Mouse (Mus musculus): Measurements from ENCODE around the gene Angpt4.

Gene Angpt4

DNA sequence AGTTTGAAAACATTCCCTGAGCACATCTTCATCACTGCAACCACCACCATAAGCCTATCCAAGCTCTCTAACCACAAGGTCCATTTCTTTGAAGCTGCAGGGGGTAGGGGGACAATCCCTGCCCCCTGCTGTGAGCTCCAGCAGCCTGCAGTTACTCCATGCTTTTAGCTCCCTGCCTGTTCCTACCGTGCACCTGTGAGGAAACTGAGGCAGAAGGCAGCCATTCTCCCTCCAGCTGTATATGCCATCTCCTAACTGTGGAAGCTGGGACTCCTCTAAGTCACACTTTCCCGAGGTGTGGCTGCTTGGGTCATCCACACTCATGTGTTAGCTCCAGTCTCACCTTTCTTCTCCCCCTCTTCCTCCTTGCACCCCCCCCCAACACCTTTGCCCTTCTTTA, 4.1 kb downstream of the Angpt4 start:
- DNase-seq (ENCODE audit: low spot score in 2 of 2): no peak

DNA sequence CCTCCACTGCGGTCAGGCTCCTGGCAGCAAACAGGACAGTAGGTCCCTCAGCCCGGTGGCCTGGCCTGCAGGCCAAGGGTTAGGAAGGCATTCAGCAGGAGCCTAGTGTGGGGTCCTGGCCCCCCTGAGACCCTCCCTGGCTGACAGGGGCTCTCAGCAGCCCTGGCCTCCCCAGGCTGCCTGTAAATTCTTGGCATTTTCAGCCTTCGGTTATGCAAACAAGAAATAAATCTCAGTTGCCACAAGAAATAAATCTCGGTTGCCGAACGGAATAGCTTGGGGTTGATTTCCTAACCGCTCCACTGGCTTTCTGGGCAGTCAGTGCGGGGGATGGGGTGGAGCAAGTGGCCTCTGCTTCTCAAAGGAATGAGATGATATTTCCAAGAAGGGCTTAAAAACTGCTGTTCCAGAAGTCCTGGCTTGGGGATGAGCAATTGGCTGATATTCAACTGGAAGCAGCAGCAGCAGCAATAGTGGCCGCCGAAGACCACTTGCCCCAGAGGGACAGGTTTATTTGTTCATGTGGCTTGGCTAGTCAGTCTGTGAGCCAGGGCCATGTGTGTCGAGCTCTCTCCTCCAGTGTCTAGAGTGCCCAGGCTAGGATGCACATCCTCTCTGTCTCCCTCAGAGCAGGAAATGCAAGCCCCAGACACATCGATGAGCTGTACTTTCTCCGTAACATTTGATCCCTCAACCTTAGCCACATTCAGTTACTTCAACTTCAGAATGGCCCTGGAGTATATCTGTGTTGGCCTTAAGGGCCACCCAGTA, 5.2 kb downstream of the Angpt4 start:
- DNase-seq (ENCODE audit: low spot score in 2 of 2): no peak

DNA sequence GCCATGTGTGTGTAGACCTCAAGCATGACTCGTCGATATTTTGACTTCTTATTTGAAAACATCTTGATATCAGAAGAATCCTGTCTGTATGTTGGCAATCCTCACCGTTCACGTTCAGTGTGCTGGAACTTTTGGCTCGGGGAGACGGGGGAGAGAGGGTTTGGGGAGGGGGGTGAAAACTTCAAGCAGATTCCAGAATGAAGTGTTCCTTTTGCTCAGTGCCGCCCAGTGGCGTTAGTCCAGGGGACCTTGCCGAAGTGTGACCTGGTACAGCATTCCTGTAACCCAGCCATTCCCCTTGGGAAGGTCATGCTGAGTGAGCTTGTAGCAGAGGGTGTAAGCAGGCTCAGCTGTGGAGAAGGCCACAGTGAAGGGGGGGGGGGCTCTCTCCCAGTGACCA, 8.1 kb downstream of the Angpt4 start:
- no peak for DNase-seq (ENCODE audit: low spot score in 2 of 2)

DNA sequence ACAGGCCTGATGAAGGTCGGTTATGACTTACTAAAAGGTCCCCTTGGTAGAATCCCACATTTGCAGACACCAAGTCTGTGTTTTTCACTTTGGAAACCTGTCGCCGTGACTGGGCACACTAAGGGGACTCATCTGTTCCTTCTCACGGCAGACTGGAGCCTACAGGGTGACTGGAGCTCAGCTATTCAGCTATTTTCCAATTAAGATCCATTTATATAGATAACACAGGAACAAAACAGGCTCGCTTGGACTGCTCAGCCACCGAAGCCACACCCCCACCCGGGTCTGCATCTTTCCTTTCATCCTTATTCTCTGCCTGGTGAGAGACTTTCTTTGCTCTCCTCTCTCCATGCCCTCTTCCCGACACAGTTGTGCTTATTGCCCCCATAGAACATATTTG, 10.1 kb downstream of the Angpt4 start:
- no peak for DNase-seq (ENCODE audit: low spot score in 2 of 2)

DNA sequence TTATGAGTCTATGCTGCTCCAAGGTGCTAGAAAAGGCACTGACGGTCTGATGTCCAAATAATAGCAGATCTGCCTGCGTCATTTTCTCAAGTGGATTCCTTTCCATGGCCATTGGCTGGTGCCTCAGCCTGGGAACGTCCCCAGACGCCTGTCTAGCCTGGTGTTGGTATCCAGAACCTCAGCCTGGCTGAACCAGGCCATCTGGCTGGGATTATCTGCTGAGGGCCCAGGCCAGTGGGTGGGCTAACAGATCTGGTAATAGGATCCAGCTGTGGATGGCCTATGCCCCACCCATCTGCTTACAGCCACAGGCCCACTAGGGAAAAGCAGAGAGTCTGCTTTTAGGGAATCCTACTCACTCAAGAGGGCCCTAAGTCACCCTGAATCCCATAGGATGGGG, 10.6 kb downstream of the Angpt4 start:
- DNase-seq (ENCODE audit: low spot score in 2 of 2): no peak

DNA sequence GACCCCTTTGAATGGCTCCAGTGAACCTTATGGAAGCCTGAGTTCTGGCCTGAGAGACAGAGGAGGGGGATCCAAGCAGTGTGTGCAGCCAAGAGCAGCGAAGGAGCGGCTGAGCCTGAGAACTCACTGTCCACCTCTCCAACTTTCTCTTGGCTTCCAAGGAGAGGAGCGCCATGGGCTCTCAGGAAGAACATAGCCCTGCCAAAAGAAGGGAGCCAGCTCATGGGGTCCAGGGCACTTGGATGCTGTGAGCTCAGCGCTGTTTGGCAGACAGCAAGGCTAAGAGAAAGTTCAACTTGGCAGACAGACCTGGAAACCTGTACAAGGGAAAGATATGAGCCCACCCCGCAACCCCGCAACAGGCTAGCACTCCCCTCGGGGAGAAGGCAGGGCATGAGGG, 13.3 kb downstream of the Angpt4 start:
- no peak for DNase-seq (ENCODE audit: low spot score in 2 of 2)

DNA sequence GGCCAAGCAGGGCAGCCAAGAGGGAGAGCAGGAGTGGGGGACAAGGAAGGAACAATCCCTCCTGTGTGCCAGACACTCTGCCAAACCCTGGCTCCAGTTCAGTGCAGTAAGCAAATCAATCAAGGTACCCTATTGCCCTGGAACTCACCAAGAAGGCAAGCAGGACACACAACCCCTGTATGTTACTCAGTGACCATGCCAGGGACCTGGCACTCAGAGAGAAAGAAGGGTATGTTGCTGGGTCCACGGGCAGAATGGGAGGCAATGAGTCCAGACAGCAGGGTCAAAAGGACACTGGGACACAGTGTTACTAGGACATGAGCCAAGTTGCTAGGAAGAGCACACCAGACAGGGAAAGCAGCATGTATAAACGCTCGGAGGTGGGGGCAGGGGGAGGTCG, 14.7 kb downstream of the Angpt4 start:
- DNase-seq (ENCODE audit: low spot score in 2 of 2): no peak

DNA sequence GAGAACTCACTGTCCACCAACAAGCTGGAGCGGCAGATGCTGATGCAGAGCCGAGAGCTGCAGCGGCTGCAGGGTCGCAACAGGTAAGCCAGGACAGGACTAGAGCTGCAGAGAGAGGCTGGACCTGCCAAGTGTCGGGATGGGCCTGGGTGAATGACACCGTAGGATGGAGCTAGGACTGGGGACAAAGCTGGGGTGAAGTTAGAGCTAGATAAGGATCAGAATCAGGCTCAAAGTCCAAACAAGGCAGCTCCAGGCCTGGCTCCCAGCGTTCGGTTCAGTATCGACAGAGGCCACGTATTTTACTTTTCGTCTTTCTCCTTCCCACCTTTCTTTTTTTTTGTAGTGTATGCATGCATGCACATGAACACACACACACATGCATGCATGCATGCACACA, 16.1 kb downstream of the Angpt4 start:
- no peak for DNase-seq (ENCODE audit: low spot score in 2 of 2)

DNA sequence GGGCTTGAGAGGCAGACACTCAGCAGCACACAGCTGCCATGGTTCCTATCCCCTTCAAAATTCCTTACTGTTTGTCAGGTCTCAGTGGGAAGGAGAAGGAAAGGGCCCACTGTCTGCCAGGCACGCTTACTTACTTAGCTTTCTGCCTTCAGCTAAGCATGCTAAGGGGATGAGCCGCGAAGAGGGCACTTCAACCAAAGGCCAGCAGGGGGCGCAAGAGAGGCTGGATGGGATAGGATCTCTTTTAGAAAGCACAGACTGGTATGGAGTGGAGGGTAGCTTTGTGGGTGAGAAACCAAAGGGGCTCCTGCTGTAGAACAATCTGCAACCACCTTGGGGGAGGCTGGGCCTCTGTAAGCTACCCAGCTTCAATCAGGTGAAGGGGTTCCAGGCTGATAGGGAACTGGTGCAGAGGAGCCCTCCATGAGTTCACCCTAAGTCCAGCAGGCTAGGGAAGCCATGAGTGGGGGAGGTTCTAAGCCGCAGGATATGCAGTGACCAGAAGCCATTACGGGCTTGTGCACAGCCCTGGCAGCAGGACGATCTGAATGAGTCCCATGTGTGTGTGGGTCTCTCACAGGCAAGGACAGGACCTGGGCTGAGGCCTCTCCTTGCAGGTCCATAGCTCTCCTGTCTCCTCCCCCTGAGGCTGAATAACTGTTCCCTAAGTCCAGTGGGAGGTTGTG, 19.5 kb downstream of the Angpt4 start:
- DNase-seq (ENCODE audit: low spot score in 2 of 2): peak; percentile 58 to 77

DNA sequence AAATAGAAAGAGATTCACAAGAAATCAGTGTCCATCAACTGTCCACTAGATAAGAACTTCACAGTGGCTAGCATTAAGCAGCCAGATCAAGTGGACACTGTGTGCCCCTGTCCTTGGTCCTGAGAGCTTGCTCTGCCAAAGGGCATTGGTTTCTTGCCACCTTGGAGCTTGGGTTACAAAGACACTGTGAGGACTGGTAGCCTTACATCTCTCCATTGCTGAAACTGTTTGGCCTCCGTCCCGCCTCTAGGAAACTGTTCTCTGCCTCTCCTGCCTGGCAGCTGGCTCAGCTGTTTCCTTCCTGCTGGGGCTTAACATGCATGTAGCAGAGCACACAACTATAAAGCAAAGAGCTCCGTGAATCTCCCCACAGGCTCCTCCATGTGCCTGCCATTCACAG, 26.9 kb downstream of the Angpt4 start:
- no peak for DNase-seq (ENCODE audit: low spot score in 2 of 2)

DNA sequence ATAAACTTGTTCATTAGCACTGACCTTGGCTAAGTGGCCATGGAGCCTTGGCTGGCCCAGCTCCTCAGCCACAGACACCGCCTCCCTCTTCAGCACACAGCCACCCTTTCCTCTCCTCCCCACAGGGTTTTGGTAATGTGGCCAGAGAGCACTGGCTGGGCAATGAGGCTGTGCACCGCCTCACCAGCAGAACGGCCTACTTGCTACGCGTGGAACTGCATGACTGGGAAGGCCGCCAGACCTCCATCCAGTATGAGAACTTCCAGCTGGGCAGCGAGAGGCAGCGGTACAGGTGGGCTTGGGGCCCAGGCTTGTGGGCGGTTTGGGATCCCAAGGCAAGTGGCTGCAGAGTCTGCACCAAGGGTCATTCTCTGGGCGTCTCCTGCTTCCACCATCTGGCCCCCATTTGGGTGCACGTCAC, 27.8 kb downstream of the Angpt4 start:
- no peak for DNase-seq (ENCODE audit: low spot score in 2 of 2)

DNA sequence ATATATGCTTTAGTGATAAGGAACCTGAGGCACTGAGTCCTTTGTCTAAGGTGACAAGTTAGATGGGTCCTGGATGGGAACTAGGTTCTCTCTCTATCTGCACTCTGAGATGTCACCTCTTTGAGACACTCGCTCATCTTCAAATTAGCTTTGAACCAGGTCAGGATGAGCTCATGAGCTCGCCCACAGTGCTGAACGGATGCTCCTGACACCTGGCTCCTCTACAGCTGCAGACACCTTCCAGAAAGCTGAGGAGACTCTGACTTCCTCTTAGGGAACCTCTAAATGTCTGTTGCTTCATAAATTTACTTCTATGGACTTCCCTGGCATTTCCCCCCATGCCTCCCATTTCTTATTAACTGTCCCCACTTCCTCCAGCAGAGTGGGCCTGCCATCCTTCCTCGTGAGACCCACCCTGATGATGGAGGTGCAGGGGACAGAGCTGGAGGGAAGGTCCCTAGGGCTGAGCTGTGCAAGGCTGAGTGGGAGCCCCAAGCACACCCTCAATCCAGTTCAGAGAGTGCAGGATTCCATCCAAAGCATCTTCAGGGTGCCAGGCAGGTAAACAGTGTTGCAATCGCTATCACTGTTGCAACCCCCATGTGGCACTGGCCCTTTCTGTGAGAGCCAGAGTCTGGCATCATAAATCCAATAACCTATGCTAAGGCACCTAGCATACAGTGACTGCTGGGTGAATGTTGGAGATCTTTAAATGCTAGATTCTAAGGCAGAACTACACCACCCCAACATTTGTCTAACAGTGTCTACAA, 28.8 kb downstream of the Angpt4 start:
- DNase-seq (ENCODE audit: low spot score in 2 of 2): no peak

DNA sequence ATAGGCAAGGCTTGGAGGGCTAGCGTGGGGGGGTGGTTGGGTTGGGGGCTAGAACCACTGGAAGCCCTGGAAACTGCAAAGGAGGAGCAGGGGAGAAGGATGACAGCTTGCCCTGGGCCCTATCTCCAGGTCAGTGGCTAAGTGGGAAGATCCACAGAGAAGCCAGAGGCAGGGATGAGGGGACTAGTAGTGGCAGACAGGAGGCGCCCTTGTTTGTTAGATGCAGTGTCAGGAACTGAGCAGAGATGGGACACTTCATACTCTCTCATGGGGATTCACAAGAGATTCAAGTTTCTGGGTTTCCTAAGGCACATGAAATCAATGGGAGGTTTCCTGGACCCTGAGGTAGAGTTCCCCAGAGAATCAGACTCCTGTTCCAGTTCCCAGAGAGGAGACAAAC, 30.3 kb downstream of the Angpt4 start:
- no peak for DNase-seq (ENCODE audit: low spot score in 2 of 2)

DNA sequence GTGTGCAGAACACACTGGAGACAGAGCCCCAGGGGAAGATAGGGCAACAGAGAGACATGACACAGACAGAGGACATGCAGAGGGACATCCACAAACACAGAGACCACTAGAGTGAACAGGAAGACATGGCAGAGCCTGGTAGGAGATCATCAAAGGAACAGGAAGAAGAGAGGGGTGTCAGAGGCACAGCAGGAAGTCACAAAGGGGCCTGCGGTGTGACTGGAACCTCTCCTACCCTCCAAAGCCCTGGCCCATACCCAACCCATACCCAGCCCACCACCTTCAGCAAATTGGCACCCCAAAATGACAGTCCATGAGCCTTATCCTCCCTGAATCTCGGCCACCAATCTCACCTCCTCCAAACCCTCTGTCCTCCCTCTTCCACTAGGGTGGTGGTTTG, 33.1 kb downstream of the Angpt4 start:
- DNase-seq (ENCODE audit: low spot score in 2 of 2): no peak

DNA sequence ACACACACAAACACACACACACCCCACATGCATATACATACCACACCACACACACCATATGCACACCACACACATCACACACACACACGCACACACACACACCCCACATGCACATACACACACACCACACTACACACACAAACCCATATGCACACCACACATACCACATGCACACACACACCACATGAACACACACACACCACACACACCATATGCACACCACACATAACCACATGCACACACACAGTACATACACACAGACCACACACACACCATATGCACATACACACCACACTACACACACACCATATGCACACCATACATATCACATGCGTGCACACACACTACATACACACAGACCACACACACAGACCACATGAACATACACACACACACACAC, 36.6 kb downstream of the Angpt4 start:
- DNase-seq (ENCODE audit: low spot score in 2 of 2): no peak

DNA sequence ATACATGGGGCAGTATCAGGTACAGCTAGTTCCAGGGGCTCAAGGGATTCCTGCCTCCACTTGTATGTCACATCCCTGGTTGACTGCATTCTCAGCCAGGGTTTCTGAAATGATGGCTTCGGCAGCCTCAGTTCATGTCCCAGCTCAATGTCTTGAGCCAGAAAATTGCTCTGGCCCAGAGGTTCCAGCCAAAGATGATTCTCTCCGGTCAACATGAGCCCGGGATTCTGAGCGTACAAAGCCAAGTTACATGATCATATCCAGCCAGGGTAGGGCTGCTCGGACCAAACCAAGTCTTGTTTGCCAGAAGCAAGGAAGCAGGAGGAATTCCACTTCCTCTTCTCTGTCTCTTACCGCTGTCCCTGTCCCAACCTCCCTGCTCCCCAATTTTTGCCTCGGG, 37.3 kb downstream of the Angpt4 start:
- no peak for DNase-seq (ENCODE audit: low spot score in 2 of 2)

DNA sequence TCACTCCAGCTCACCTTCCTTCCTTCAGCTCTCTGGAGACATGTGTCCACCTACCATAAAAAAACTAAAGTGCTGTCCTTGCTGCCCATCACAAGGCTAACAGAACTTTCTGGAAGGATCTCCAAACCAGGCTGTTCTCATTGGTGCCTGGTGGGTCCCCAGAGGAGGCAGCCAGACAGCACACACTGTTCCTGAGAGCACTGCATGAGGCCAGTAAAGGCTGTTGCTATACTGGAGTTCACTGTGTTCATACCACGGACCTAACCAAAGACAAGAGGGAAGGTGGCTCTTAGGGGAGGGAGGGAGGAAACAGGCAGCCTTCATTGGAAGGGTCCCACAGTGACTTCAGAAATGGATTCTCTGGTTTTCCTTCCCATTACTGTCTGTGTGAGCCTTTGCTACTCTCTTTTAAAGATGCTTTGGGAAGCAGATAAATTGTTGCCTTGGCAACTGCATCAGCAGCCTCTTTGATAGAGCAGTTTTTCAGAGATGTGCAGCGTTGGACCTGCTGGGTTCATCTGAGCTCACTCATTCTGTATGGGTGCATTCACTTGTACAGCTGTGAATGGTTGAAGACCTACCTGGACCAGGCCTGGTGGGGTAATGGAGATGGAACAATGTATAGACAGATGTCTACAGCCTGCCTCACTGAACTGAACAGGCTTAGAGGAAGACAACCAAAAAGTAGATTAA, 38.2 kb downstream of the Angpt4 start:
- DNase-seq (ENCODE audit: low spot score in 2 of 2): no peak

DNA sequence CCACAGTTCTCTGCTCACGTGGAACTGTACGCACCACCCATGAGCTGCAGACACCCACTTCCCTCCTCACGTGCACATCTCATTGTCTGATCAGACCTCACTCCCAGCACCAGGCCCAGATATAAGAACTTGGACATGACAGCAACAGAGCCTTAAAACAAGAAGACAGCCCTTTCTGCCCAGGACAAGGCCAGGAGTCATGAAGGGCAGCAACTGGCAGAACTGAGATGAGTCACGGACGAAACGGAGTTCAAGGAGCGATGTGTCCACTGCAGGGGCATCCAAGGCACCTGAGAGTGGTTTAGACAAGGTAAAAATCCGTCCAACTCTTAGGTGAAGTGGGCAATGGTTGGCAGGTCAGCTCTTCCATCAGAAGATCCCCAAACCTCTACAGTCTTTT, 42.7 kb downstream of the Angpt4 start:
- DNase-seq (ENCODE audit: low spot score in 2 of 2): no peak

DNA sequence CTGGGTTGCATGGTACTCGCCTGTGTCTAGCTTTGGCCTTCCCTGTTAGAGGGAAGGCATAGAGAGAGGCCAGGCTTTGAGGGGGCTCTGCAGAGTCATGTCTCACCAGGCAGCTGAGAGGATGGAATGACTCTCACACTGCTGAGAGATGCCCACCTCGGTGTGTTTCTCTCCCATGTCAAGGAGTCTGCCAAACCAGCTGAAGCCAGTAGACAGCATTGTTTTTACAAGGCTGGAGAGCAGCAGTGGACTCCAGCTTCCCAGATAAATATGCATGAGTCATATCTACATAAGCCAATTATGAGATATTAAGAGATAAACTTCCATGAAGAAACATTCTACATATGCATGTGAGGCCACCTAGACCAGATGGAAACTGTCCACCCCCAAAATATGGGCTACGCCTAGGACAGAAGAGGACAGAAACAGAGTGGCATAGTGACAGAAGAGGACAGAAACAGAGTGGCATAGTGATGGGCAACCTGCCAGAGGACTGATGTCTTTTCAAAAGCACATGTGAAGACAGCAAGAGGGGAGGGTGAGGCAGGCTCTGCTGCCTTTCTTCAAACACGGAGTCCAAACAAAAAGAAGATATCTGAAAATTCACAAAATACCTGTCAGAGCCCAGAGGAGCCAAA, 45.6 kb downstream of the Angpt4 start:
- no peak for DNase-seq (ENCODE audit: low spot score in 2 of 2)

DNA sequence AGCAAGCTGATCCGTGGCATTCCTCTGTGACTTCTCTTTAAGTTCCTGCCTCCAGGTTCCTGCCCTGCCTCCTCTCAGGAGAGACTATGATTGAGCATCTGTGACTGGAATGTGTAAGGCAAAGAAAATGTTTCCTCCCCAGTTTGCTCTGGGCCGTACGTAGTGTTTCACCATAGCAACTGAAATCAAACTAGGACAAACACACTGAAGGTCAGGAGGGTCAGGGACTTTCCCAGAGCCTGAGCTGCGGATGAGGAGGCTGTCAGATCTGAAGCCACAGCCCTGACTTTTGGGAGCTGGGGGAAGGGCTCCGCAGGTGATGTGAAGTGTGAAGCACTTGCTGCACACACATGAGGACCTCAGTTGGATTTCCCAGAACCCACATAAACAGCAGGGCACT, 48.3 kb downstream of the Angpt4 start:
- no peak for DNase-seq (ENCODE audit: low spot score in 2 of 2)

DNA sequence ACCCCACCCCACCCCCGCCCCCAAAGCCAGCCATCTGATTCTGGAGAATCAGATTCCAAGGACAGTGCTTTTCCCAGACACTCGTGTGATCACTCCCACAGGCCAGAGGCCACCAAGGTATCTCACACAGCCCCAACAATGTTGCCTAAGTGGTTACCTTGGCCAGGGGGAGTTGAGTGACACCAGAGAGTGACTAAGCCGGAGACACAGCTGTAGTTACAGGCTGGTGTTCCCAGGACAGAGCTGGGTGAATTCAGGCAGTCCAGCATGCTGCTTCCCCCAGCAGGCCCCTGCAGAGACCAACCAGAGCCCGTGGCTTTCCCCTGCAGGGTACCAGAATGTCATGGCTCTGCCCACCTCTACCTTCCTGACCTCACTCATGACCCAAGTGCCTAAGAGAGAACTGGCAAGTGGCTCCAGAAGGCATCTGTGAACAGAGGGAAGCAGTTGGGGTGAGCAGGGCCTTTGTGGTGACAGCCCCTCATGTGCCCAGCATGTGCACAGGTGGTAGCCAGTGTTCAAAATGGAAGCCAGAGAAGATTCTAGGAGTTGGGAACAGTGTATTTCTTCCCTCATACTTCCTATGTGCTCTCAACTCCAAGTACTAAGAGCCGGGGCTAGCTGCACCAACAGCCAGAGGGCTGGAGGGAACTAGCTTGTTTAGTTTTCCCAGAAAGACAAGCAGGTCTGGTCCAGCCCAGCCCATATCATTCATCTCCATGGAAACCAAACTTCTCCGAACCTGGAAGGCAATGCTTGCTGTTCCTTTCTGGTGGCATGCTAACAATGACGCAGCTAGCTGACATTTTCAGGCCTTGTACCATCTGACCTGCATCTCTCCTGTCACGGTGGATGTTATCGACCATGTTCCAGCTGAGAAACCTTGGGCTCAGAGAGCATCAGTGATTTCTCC, 50.5 kb downstream of the Angpt4 start:
- DNase-seq (ENCODE audit: low spot score in 2 of 2): no peak

Measured in spleen, postnatal 14 days (tissue).